In genomic region chr10:3366036-3366869, GRCm38 (mm10) we compare ENCODE assay signal across 8 mouse cellular contexts. TPM values are rescaled to one million over a fixed set of nuclear protein-coding genes. Genes with fewer than 3 reads are reported as not detected.
A peak's percentile ranks its signal among the peaks of the same experiment; 100 is the strongest.
DNase-seq lines count a peak whose midpoint lies in the region; ATAC-seq and TF ChIP-seq lines count a peak whose summit lies in the region.

Gene Ppp1r14c (plus strand): TSS chr10:3366057.

- TF ChIP-seq EP300 in ES-Bruce4 (IDR thresholded peaks at IDR 0.05; ENCODE audit: insufficient read depth, low read depth, low read length), result no peak
- TF ChIP-seq EP300 in heart, postnatal 0 days (IDR thresholded peaks at IDR 0.05; ENCODE audit: low read depth), result no peak

- ATAC-seq in forebrain, embryonic 14.5 days, result peak; percentile 89
- ATAC-seq in heart, postnatal 0 days (ENCODE audit: insufficient read depth, low read depth), result peak; percentile 71
- no peak for ATAC-seq in activated CD4-positive, CD25-positive, alpha-beta regulatory T cell, adult 4 months

- peak within 1 kb of the TSS; percentile 55 for H3K9ac ChIP-seq in ES-Bruce4 (ENCODE audit: low read depth, poor library complexity, severe bottlenecking)
- H3K9ac ChIP-seq in forebrain, embryonic 14.5 days (ENCODE audit: low read length), result peak within 1 kb of the TSS; percentile 68
- H3K9ac ChIP-seq in heart, postnatal 0 days (replicated peaks; ENCODE audit: low read depth, low read length), result peak within 1 kb of the TSS; percentile 73

- H3K4me1 ChIP-seq in ES-Bruce4 (ENCODE audit: control insufficient read depth, insufficient read depth, low read length), result no peaks in the 10 kb centered on the region
- no peaks in the 10 kb centered on the region for H3K4me1 ChIP-seq in forebrain, embryonic 14.5 days (ENCODE audit: control insufficient read depth, insufficient read depth, low read length)
- H3K4me1 ChIP-seq in heart, postnatal 0 days (ENCODE audit: control insufficient read depth, insufficient read depth), result peaks cover 8% of the 10 kb centered on the region; the same call in 1 of the 2 replicates

- H3K27me3 ChIP-seq in ES-Bruce4 (ENCODE audit: control insufficient read depth, insufficient read depth, low read length, poor library complexity, severe bottlenecking), result no peaks in the 10 kb centered on the region; the same call in 1 of the 2 replicates
- H3K27me3 ChIP-seq in forebrain, embryonic 14.5 days (replicated peaks; ENCODE audit: control insufficient read depth, insufficient read depth, low read length), result no peaks in the 10 kb centered on the region
- H3K27me3 ChIP-seq in heart, postnatal 0 days (ENCODE audit: control insufficient read depth, insufficient read depth, low read length), result no peaks in the 10 kb centered on the region; the same call in 1 of the 2 replicates

- H3K4me2 ChIP-seq in forebrain, embryonic 14.5 days (ENCODE audit: low read length), result peak within 1 kb of the TSS; percentile 83
- peak within 1 kb of the TSS; percentile 79 for H3K4me2 ChIP-seq in heart, postnatal 0 days (ENCODE audit: low read depth, low read length)

- H3K4me3 ChIP-seq in ES-Bruce4 (ENCODE audit: low read depth, low read length), result peak within 1 kb of the TSS; percentile 79
- H3K4me3 ChIP-seq in forebrain, embryonic 14.5 days (ENCODE audit: low read depth, low read length), result peak within 1 kb of the TSS; percentile 57
- peak within 1 kb of the TSS; percentile 78 for H3K4me3 ChIP-seq in heart, postnatal 0 days (ENCODE audit: low read depth, low read length)

- WGBS in forebrain, embryonic 14.5 days, result under 1% methylated on average over 64 of the region's 74 CpGs
- WGBS in heart, postnatal 0 days, result under 1% methylated on average over 50 of the region's 74 CpGs

- no peaks in the 10 kb centered on the region for H3K36me3 ChIP-seq in ES-Bruce4 (ENCODE audit: control insufficient read depth, insufficient read depth, low read length, poor library complexity, severe bottlenecking)
- H3K36me3 ChIP-seq in forebrain, embryonic 14.5 days (ENCODE audit: control insufficient read depth, insufficient read depth, low read length), result no peaks in the 10 kb centered on the region
- no peaks in the 10 kb centered on the region for H3K36me3 ChIP-seq in heart, postnatal 0 days (replicated peaks; ENCODE audit: control insufficient read depth, insufficient read depth, low read length)

- DNase-seq in c-Kit-positive CD71-negative TER-119-negative erythroid progenitor cells, embryonic 14.5 days (ENCODE audit: low read depth), result peak; percentile 1
- peak; percentile 56 for DNase-seq in forebrain, embryonic 14.5 days (ENCODE audit: low spot score)
- peak; percentile 17 for DNase-seq in heart, postnatal 0 days (ENCODE audit: low spot score)
- DNase-seq in layer of hippocampus, adult 8-10 months (ENCODE audit: low spot score in 2 of 2), result peak; percentile 40 to 63
- DNase-seq in lung, adult 18-20 months, result peak; percentile 62 to 63
- DNase-seq in ovary, postnatal 36 days (ENCODE audit: low spot score), result peak; percentile 46

- H3K27ac ChIP-seq in ES-Bruce4 (ENCODE audit: insufficient read depth, low read length), result no peak within 1 kb of the TSS
- H3K27ac ChIP-seq in forebrain, embryonic 14.5 days (ENCODE audit: low read depth, low read length), result peak within 1 kb of the TSS; percentile 59
- H3K27ac ChIP-seq in heart, postnatal 0 days (ENCODE audit: low read depth), result peak within 1 kb of the TSS; percentile 82

- no peak for TF ChIP-seq POLR2A in ES-Bruce4 (IDR thresholded peaks at IDR 0.05; ENCODE audit: insufficient read depth, low read length)

- H3K9me3 ChIP-seq in ES-Bruce4 (replicated peaks; ENCODE audit: control insufficient read depth, insufficient read depth, low read length, poor library complexity, severe bottlenecking), result no peaks in the 10 kb centered on the region; the same call in 1 of the 2 replicates
- H3K9me3 ChIP-seq in forebrain, embryonic 14.5 days (replicated peaks; ENCODE audit: control insufficient read depth, low read length), result no peaks in the 10 kb centered on the region
- no peaks in the 10 kb centered on the region for H3K9me3 ChIP-seq in heart, postnatal 0 days (replicated peaks; ENCODE audit: control insufficient read depth, low read length)

- TF ChIP-seq CTCF in ES-Bruce4 (IDR thresholded peaks at IDR 0.05; ENCODE audit: low read depth, low read length), result no peak
- TF ChIP-seq CTCF in heart, postnatal 0 days (IDR thresholded peaks at IDR 0.05; ENCODE audit: low read depth), result no peak

RNA-seq across cellular contexts. Expression of gene Ppp1r14c, which starts in this region (rescaled TPM):
- polyA plus RNA-seq in ES-Bruce4 (2011; ENCODE audit: insufficient read depth, insufficient read length, low read depth, missing spikeins), result 8.7 and 9.2 TPM in 2 replicates
- 46.0 and 62.9 TPM in 2 replicates for polyA plus RNA-seq in forebrain, embryonic 14.5 days (2014; fragmentation: Nextera tagmentation; extraction: Ambion mirVana)
- 269 and 288 TPM in 2 replicates for total RNA-seq in heart, postnatal 0 days (2014; rRNA removed; ENCODE audit: low replicate concordance)
- 325 and 334 TPM in 2 replicates for polyA plus RNA-seq in heart, postnatal 0 days (2015; fragmentation: Nextera tagmentation; extraction: Ambion mirVana)
- 10 to 100 TPM; 16.8 to 18.5 (median 17.7) TPM for total RNA-seq in layer of hippocampus, adult 8-10 months (2022)
- polyA plus RNA-seq in activated CD4-positive, CD25-positive, alpha-beta regulatory T cell, adult 4 months (2017; shearing (Covaris generic)), result not detected

Comparison
In these comparisons a context has a peak if more than half of its experiments do, and no peak if none do; other contexts are left out.
1. RNA of gene Ppp1r14c (total RNA-seq): 269 to 288 TPM in heart, postnatal 0 days; 16.8 to 18.5 TPM in layer of hippocampus, adult 8-10 months; every median in the first group is over 10 times any median in the second.
2. DNase-seq: peak in every context shown above with its lines; median percentile 62 in lung, adult 18-20 months; 56 in forebrain, embryonic 14.5 days; 52 in layer of hippocampus, adult 8-10 months; 46 in ovary, postnatal 36 days; 17 in heart, postnatal 0 days; 1 in c-Kit-positive CD71-negative TER-119-negative erythroid progenitor cells, embryonic 14.5 days.
3. Peak in every context shown above with its lines, with median percentiles within 50 percentile points of each other: H3K4me3 ChIP-seq and H3K9ac ChIP-seq.